Mouse (Mus musculus): Measurements from ENCODE around the gene Snx29. TPM values are rescaled to one million over a fixed set of nuclear protein-coding genes. Genes with fewer than 3 reads are reported as not detected.
"Not testable (repeated sequence)": the region's sequence is repeated elsewhere in the genome, so short reads cannot be mapped to it uniquely, and the experiment has no call there.

The Snx29 gene
- total and polyA plus RNA-seq, 2 experiments from 2014 or later, result 7.0 to 22.8 TPM

- H3K4me2 ChIP-seq (ENCODE audit: low read depth, low read length, poor library complexity, severe bottlenecking), result no peak overlapping the region
- H3K27ac ChIP-seq (ENCODE audit: low read depth, low read length), result no peak overlapping the region
- H3K27me3 ChIP-seq (ENCODE audit: insufficient read depth, low read length), result no peaks in the 10 kb centered on the region
- no peak overlapping the region for H3K4me3 ChIP-seq (ENCODE audit: low read depth, low read length)
- H3K9me3 ChIP-seq (ENCODE audit: low read length), result no peaks in the 10 kb centered on the region
- DNase-seq (ENCODE audit: low spot score) (no peak), ATAC-seq (ENCODE audit: low FRiP score) (no peak)
- H3K4me1 ChIP-seq (ENCODE audit: insufficient read depth, low read length), result no peaks in the 10 kb centered on the region; the same call in 1 of the 2 replicates
- H3K36me3 ChIP-seq (ENCODE audit: insufficient read depth, low read length), result 0 out of 2 replicates have a peak, but pooled peaks cover 10% of the 10 kb centered on the region
- H3K9ac ChIP-seq (replicated peaks; ENCODE audit: low read length, poor library complexity, severe bottlenecking), result no peak overlapping the region
- TF ChIP-seq CTCF (IDR thresholded peaks at IDR 0.05), result no peak
These were observed 245.9 kb downstream of the Snx29 start for GRCm38 (mm10) chr16:11568601-11569000.

- Histone ChIP-seq H3K4me2 (ENCODE audit: low read depth, low read length, poor library complexity, severe bottlenecking) (no peak overlapping the region), H3K4me1 (ENCODE audit: insufficient read depth, low read length) (no peaks in the 10 kb centered on the region), H3K9ac (replicated peaks; ENCODE audit: low read length, poor library complexity, severe bottlenecking) (no peak overlapping the region), H3K27me3 (ENCODE audit: insufficient read depth, low read length) (no peaks in the 10 kb centered on the region), H3K27ac (ENCODE audit: low read depth, low read length) (no peak overlapping the region), H3K36me3 (ENCODE audit: insufficient read depth, low read length) (0 out of 2 replicates have a peak, but pooled peaks cover 10% of the 10 kb centered on the region), H3K9me3 (ENCODE audit: low read length) (no peaks in the 10 kb centered on the region), H3K4me3 (ENCODE audit: low read depth, low read length) (no peak overlapping the region)
- 57% methylated on average over 6 of the region's 6 CpGs for WGBS
- ATAC-seq (ENCODE audit: low FRiP score), result no peak
- DNase-seq (ENCODE audit: low spot score), result no peak
- no peak for TF ChIP-seq CTCF (IDR thresholded peaks at IDR 0.05)
These were observed 246.4 kb downstream of the Snx29 start for GRCm38 (mm10) chr16:11569127-11569526.

GRCm38 (mm10) chr16:11570072-11570471 lies 247.4 kb downstream of the Snx29 start:
- 63% methylated on average over 2 of the region's 2 CpGs for WGBS
- 0 out of 2 replicates have a peak, but pooled peaks cover 10% of the 10 kb centered on the region for H3K36me3 ChIP-seq (ENCODE audit: insufficient read depth, low read length)
- TF ChIP-seq CTCF (IDR thresholded peaks at IDR 0.05), result no peak
- no peak overlapping the region for H3K4me3 ChIP-seq (ENCODE audit: low read depth, low read length)
- no peaks in the 10 kb centered on the region for H3K4me1 ChIP-seq (ENCODE audit: insufficient read depth, low read length)
- H3K9ac ChIP-seq (replicated peaks; ENCODE audit: low read length, poor library complexity, severe bottlenecking), result no peak overlapping the region
- H3K27ac ChIP-seq (ENCODE audit: low read depth, low read length), result no peak overlapping the region
- DNase-seq (ENCODE audit: low spot score) (no peak), ATAC-seq (ENCODE audit: low FRiP score) (no peak)
- no peaks in the 10 kb centered on the region for H3K27me3 ChIP-seq (ENCODE audit: insufficient read depth, low read length)
- H3K9me3 ChIP-seq (ENCODE audit: low read length), result no peaks in the 10 kb centered on the region
- no peak overlapping the region for H3K4me2 ChIP-seq (ENCODE audit: low read depth, low read length, poor library complexity, severe bottlenecking)

GRCm38 (mm10) chr16:11574517-11574916 lies 251.8 kb downstream of the Snx29 start:
- DNase-seq (ENCODE audit: low spot score), result no peak
- H3K4me1 ChIP-seq (ENCODE audit: insufficient read depth, low read length), result no peaks in the 10 kb centered on the region
- no peak overlapping the region for H3K27ac ChIP-seq (ENCODE audit: low read depth, low read length)
- ATAC-seq (ENCODE audit: low FRiP score), result no peak
- no peaks in the 10 kb centered on the region for H3K9me3 ChIP-seq (ENCODE audit: low read length)
- TF ChIP-seq CTCF (IDR thresholded peaks at IDR 0.05), result no peak
- no peak overlapping the region for H3K9ac ChIP-seq (replicated peaks; ENCODE audit: low read length, poor library complexity, severe bottlenecking)
- 0 out of 2 replicates have a peak, but pooled peaks cover 10% of the 10 kb centered on the region for H3K36me3 ChIP-seq (ENCODE audit: insufficient read depth, low read length)
- no peaks in the 10 kb centered on the region for H3K27me3 ChIP-seq (ENCODE audit: insufficient read depth, low read length)
- no peak overlapping the region for H3K4me3 ChIP-seq (ENCODE audit: low read depth, low read length)
- no peak overlapping the region for H3K4me2 ChIP-seq (ENCODE audit: low read depth, low read length, poor library complexity, severe bottlenecking)
- 92% methylated on average over 3 of the region's 3 CpGs for WGBS

- 0 out of 2 replicates have a peak, but pooled peaks cover 10% of the 10 kb centered on the region for H3K36me3 ChIP-seq (ENCODE audit: insufficient read depth, low read length)
- H3K9ac ChIP-seq (replicated peaks; ENCODE audit: low read length, poor library complexity, severe bottlenecking); H3K27me3 ChIP-seq (ENCODE audit: insufficient read depth, low read length); H3K4me2 ChIP-seq (ENCODE audit: low read depth, low read length, poor library complexity, severe bottlenecking); H3K4me1 ChIP-seq (ENCODE audit: insufficient read depth, low read length); H3K27ac ChIP-seq (ENCODE audit: low read depth, low read length); DNase-seq (ENCODE audit: low spot score); H3K4me3 ChIP-seq (ENCODE audit: low read depth, low read length); ATAC-seq (ENCODE audit: low FRiP score); H3K9me3 ChIP-seq (ENCODE audit: low read length): not testable (repeated sequence)
- 74% methylated on average over 3 of the region's 3 CpGs for WGBS
These were observed 253.0 kb downstream of the Snx29 start for GRCm38 (mm10) chr16:11575733-11576132.

GRCm38 (mm10) chr16:11577541-11578255 lies 255.0 kb downstream of the Snx29 start:
- no peak for DNase-seq (ENCODE audit: low spot score)
- Histone ChIP-seq H3K4me2 (ENCODE audit: low read depth, low read length, poor library complexity, severe bottlenecking) (no peak overlapping the region), H3K4me1 (ENCODE audit: insufficient read depth, low read length) (peaks cover 8% of the 10 kb centered on the region), H3K27me3 (ENCODE audit: insufficient read depth, low read length) (no peaks in the 10 kb centered on the region), H3K9me3 (ENCODE audit: low read length) (no peaks in the 10 kb centered on the region), H3K36me3 (ENCODE audit: insufficient read depth, low read length) (no peaks in the 10 kb centered on the region), H3K4me3 (ENCODE audit: low read depth, low read length) (no peak overlapping the region), H3K27ac (ENCODE audit: low read depth, low read length) (no peak overlapping the region), H3K9ac (replicated peaks; ENCODE audit: low read length, poor library complexity, severe bottlenecking) (no peak overlapping the region)
- 75% methylated on average over 3 of the region's 3 CpGs for WGBS
- TF ChIP-seq CTCF (IDR thresholded peaks at IDR 0.05), result no peak
- ATAC-seq (ENCODE audit: low FRiP score), result no peak
